In genomic region chr4:149628372-149628771, GRCm38 (mm10) we compare ENCODE assay signal across 9 mouse cellular contexts. TPM values are rescaled to one million over a fixed set of nuclear protein-coding genes. Genes with fewer than 3 reads are reported as not detected.
DNase-seq lines count a peak whose midpoint lies in the region; ATAC-seq and TF ChIP-seq lines count a peak whose summit lies in the region.
"Had no signal": no experiment of that assay in that cellular context is flagged by ENCODE, and none has a peak within 500 bp of the region (broad histone marks: within the 10 kb centered on the region; RNA-seq: fewer than 3 reads in every experiment).

No protein-coding gene starts in this region.

- peaks cover 18% of the 10 kb centered on the region for H3K4me1 ChIP-seq in E14TG2a.4 (replicated peaks; ENCODE audit: low read depth, low read length)
- peaks cover 9% of the 10 kb centered on the region; the same call in 1 of the 2 replicates for H3K4me1 ChIP-seq in forebrain, postnatal 0 days (ENCODE audit: insufficient read depth)

- peak; percentile 83 for TF ChIP-seq CTCF in layer of hippocampus, adult 2 months (conservative IDR thresholded peaks at IDR 0.05)
- TF ChIP-seq CTCF in E14TG2a.4 (conservative IDR thresholded peaks at IDR 0.05; ENCODE audit: low read length) = peak; percentile 41
- peak; percentile 76 for TF ChIP-seq CTCF in brain, embryonic 14.5 days (IDR thresholded peaks at IDR 0.05; ENCODE audit: borderline replicate concordance, extremely low read depth, insufficient read depth, insufficient read length)
- TF ChIP-seq CTCF in forebrain, postnatal 0 days (IDR thresholded peaks at IDR 0.05; ENCODE audit: low read depth) = peak; percentile 73

- H3K27ac ChIP-seq in layer of hippocampus, adult 2 months = peak overlapping the region; percentile 52
- H3K27ac ChIP-seq in forebrain, postnatal 0 days (ENCODE audit: low read depth, low read length) = no peak overlapping the region
- H3K27ac ChIP-seq: lung, embryonic 15.5 days had no signal

- 69% methylated on average over 10 of the region's 10 CpGs for WGBS in forebrain, postnatal 0 days

- ATAC-seq in forebrain, postnatal 0 days = peak; percentile 66

- peak in 1 of 2 experiments; percentile 61 for DNase-seq in layer of hippocampus, adult 2 months (ENCODE audit: low spot score in 2 of 2)
- no peak for DNase-seq in layer of hippocampus, adult 8-10 months (ENCODE audit: low spot score in 2 of 2)
- peak; percentile 59 for DNase-seq in brain, embryonic 14.5 days (ENCODE audit: low read depth)
- DNase-seq in forebrain, postnatal 0 days = peak; percentile 56
- DNase-seq in kidney, postnatal 4 days = peak; percentile 76 to 78
- DNase-seq in right cerebral cortex, postnatal 14 days = peak; percentile 64
- DNase-seq in layer of hippocampus, adult 9-10 months (ENCODE audit: low spot score) = no peak

- TF ChIP-seq POLR2A in brain, embryonic 14.5 days (IDR thresholded peaks at IDR 0.05; ENCODE audit: borderline replicate concordance, extremely low read depth, insufficient read depth, insufficient read length, poor library complexity, severe bottlenecking) = no peak

- H3K4me3 ChIP-seq in layer of hippocampus, adult 2 months = no peak overlapping the region
- no peak overlapping the region for H3K4me3 ChIP-seq in E14TG2a.4 (replicated peaks; ENCODE audit: low read length)
- H3K4me3 ChIP-seq in forebrain, postnatal 0 days (ENCODE audit: low read depth, low read length) = no peak overlapping the region
- H3K4me3 ChIP-seq: lung, embryonic 15.5 days had no signal

- H3K27me3 ChIP-seq in E14TG2a.4 (ENCODE audit: insufficient read depth, low read length) = no peaks in the 10 kb centered on the region
- no peaks in the 10 kb centered on the region for H3K27me3 ChIP-seq in forebrain, postnatal 0 days (ENCODE audit: insufficient read depth, low read length)
- H3K27me3 ChIP-seq: lung, embryonic 15.5 days had no signal

- no peaks in the 10 kb centered on the region for H3K9me3 ChIP-seq in E14TG2a.4 (ENCODE audit: low read length)
- H3K9me3 ChIP-seq in forebrain, postnatal 0 days (ENCODE audit: low read length) = no peaks in the 10 kb centered on the region
- H3K9me3 ChIP-seq: lung, embryonic 15.5 days had no signal

- H3K9ac ChIP-seq in forebrain, postnatal 0 days = no peak overlapping the region
- H3K9ac ChIP-seq: lung, embryonic 15.5 days had no signal

- H3K36me3 ChIP-seq in E14TG2a.4 (ENCODE audit: insufficient read depth, low read length) = peaks cover 52% of the 10 kb centered on the region
- peaks cover 34% of the 10 kb centered on the region for H3K36me3 ChIP-seq in forebrain, postnatal 0 days (ENCODE audit: insufficient read depth)

- H3K4me2 ChIP-seq in forebrain, postnatal 0 days (ENCODE audit: low read depth) = no peak overlapping the region
- H3K4me2 ChIP-seq: lung, embryonic 15.5 days had no signal

RNA-seq across cellular contexts. Expression of gene Clstn1, which starts 42.1 kb away (rescaled TPM):
- total RNA-seq in layer of hippocampus, adult 2 months (2021) = 100 to 1,000 TPM; 748 to 817 TPM
- total RNA-seq in layer of hippocampus, adult 8-10 months (2022) = 100 to 1,000 TPM; 744 to 810 (median 791) TPM
- polyA plus RNA-seq in brain, embryonic 14.5 days (2012; rRNA removed) = 51.4 and 145 TPM in 2 replicates
- total RNA-seq in forebrain, postnatal 0 days (2014; rRNA removed) = 367 and 451 TPM in 2 replicates
- 142 and 179 TPM in 2 replicates for polyA plus RNA-seq in forebrain, postnatal 0 days (2015; fragmentation: Nextera tagmentation; extraction: Ambion mirVana)

Comparison
In these comparisons a context has a peak if more than half of its experiments do, and no peak if none do; other contexts are left out.
1. DNase-seq: peak in brain, embryonic 14.5 days (single experiment), forebrain, postnatal 0 days (single experiment), kidney, postnatal 4 days (2 of 2) and right cerebral cortex, postnatal 14 days (single experiment); none in layer of hippocampus, adult 8-10 months (0 of 2) and layer of hippocampus, adult 9-10 months (single experiment).
2. Peak in every context shown above with its lines, with median percentiles within 50 percentile points of each other: CTCF ChIP-seq.